Mouse (Mus musculus): ENCODE results near the gene Snd1.

Snd1 gene

DNA sequence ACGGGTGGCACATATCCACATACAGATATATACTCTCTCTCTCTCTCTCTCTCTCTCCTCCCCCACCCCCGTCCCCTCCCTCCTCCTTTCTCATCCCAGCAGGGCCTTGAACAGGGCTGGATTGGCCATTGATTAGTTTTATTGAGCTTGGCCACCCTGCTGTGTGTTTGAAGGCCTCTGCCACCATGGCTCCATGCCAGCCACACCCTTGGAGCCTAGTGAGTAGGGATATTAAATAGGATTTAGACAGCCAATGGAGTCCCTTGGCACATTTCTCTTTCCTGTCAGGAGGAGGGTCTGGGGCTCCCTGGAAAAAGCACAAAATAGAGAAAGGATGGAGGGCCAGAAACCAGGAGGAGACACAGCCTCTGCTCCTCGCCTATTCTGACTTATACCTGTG lies 401.6 kb downstream of the Snd1 start:
- in situ Hi-C loops (cut with MboI; ENCODE audit: unreplicated experiment in 2 of 2): loop anchor here in 1 of 2 experiments (25.0 kb wide), 1 partner anchor 614 kb away; no protein-coding TSS in a partner anchor

- in situ Hi-C loops (cut with MboI; ENCODE audit: unreplicated experiment in 2 of 2): loop anchor here in 1 of 2 experiments (25.0 kb wide), 1 partner anchor 616 kb away; no protein-coding TSS in a partner anchor
Measured at GRCm38 (mm10) chr6:28877945-28878666, 403.2 kb downstream of the Snd1 start.

- in situ Hi-C loops (cut with MboI; ENCODE audit: unreplicated experiment in 2 of 2): loop anchor here in 1 of 2 experiments (25.0 kb wide), 1 partner anchor 617 kb away; no protein-coding TSS in a partner anchor
Measured at GRCm38 (mm10) chr6:28879315-28879714, 404.4 kb downstream of the Snd1 start.

DNA sequence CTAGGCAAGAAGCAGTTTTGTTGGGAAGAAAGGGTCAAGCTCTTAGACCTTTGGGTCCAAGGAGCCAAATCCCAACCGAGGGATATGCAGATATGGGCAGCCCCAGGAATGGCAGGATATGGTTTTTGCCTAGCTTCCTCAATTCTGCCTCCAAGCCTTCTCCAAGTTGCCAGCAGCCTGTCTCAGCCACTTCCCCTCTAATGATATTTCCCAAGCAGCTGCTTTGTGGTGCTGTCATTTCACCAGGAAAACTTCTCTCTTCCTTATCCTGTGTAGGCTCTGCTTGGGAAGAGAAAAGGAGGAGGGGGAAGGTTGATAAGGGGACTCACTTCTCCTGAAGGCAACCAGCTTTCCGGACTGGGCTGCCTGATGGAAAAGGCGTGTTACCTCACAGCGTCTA lies 406.0 kb downstream of the Snd1 start:
- in situ Hi-C loops (cut with MboI; ENCODE audit: unreplicated experiment in 2 of 2): loop anchor here in 1 of 2 experiments (25.0 kb wide), 1 partner anchor 619 kb away; no protein-coding TSS in a partner anchor

DNA sequence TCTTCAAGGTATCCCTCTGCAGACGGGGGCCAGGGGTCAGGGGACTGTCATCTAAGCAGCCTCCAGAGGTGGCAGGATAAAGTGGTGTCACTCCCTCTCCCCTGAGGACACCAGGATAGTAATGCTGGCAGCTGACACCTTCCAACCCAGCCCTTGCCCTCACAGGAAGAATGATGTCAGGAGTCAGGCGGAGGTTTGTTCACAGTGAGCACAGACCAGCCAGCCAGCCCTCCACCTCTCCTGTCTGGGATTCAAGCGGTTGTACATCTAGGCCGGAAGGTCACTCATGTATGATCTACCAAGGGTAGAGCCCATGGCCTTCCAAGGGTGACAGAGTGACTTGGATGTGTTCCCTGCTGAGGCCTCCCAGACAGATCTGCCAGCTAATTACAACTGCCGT lies 408.6 kb downstream of the Snd1 start:
- in situ Hi-C loops (cut with MboI; ENCODE audit: unreplicated experiment in 2 of 2): loop anchor here in 1 of 2 experiments (25.0 kb wide), 1 partner anchor 621 kb away; no protein-coding TSS in a partner anchor

DNA sequence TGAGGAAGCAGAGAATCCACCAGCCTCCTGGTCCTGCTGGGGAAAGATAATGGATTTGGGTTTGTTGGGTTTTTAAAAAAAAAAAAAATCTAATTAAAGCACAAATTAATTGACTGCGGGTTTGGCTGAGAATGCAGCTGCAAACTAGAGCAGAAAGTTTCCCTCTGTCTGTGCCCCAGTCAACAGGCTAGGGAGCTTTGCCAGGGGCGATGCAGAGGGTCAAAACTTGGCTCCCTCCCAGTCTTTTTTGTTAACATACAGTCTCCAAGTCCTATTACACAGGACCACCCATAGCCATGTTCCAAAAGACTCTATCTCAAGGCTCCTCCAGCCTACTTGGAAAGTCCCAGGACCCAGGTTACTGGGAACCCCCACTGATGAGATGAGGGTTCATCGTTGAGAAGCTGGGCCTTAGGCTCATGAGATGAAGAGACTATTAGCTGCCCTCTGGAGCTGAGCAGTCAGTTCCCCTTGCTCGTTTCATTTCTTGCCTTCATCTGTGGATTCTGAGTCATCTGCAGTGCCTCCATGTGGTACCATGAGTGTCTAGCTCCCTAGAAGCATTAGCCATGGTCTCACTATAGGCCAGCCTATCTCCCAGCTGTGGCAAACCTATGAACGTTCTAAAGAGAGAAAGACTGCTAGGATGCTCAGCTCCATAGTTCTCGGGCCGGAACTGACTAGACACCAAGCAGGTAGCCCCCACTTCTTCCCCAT lies 411.9 kb downstream of the Snd1 start:
- in situ Hi-C loops (cut with MboI; ENCODE audit: unreplicated experiment in 2 of 2): loop anchor here in 1 of 2 experiments (25.0 kb wide), 1 partner anchor 625 kb away; no protein-coding TSS in a partner anchor

DNA sequence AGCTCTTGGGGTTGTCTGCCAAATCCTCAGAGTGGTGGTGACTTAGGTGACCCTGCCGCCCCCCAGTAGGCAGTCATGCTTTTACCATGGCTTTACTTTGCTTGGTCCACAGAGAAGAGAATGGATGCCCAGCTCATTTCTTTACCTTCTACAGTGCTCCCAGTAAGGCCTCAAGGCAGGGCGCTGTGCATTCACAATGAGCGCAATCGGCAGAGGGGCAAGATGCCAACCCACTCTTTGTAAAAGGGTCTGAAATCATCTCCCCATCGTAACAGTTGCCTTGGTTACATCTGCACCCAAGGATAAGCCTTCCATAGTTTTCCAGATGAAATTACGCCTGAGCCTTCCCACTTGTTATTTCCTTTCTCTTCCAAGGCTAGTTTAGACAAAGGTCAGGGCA lies 415.5 kb downstream of the Snd1 start:
- in situ Hi-C loops (cut with MboI; ENCODE audit: unreplicated experiment in 2 of 2): loop anchor here in 1 of 2 experiments (25.0 kb wide), 1 partner anchor 628 kb away; no protein-coding TSS in a partner anchor

DNA sequence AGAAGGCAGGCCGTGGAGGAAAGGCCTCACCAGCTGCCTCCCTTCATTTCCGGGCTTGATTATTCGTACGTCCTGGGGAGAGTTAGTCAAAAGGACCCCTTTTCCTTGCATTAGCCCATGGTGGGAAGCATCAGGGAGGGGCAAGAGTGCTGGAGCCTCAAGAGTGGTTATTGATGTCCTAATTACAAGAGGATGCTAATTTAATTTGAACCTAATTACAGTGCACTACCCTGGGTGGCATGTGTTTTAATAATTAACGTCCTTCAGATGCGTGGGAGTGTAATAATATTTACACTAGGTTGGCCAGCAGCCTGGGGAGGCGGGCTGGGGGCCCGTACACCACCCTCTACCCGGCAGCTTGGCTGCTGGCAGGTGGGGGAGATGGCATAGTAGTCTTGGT lies 416.5 kb downstream of the Snd1 start:
- in situ Hi-C loops (cut with MboI; ENCODE audit: unreplicated experiment in 2 of 2): loop anchor here in 1 of 2 experiments (25.0 kb wide), 1 partner anchor 629 kb away; no protein-coding TSS in a partner anchor

- in situ Hi-C loops (cut with MboI; ENCODE audit: unreplicated experiment in 2 of 2): loop anchor here (5.0 to 25.0 kb wide), 5 partner anchors 358 to 633 kb away; partner anchors contain the start of gene Arf5 (in 1 of the 2)
Measured at GRCm38 (mm10) chr6:28895004-28895515, 420.1 kb downstream of the Snd1 start.

- in situ Hi-C loops (cut with MboI; ENCODE audit: unreplicated experiment in 2 of 2): loop anchor here (5.0 to 25.0 kb wide), 5 partner anchors 358 to 633 kb away; partner anchors contain the start of gene Arf5 (in 1 of the 2)
Measured at GRCm38 (mm10) chr6:28895726-28896125, 420.8 kb downstream of the Snd1 start.

DNA sequence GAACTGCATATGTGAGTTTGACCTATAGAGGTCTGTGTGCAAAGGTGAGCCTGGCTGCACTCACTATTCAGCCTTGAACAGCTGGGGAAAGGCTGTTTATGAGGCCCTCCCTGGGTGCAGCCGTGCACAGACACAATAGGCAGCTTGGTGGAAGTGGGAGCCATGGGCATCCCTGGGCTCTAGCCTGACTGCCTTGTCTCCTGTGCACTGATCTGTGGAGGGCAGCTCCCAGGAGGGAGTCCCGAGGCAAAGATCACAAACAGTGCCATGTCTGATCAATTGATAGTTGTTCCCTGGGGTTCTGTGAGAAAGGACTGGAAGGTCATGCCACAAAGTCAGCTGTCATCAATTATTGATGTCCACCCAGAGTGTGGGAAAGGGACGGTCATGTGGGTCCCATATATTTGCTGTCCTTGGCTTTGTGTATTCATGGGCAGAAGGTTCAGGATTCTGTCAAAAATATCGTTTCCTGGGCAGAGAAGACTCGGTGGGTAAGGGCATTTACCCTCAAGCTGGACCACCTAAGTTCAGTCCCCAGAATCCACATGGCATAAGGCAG lies 421.9 kb downstream of the Snd1 start:
- in situ Hi-C loops (cut with MboI; ENCODE audit: unreplicated experiment in 2 of 2): loop anchor here (5.0 to 25.0 kb wide), 5 partner anchors 360 to 635 kb away; partner anchors contain the start of gene Arf5 (in 1 of the 2)

GRCm38 (mm10) chr6:28897326-28898085 lies 422.6 kb downstream of the Snd1 start:
- in situ Hi-C loops (cut with MboI; ENCODE audit: unreplicated experiment in 2 of 2): loop anchor here (5.0 to 25.0 kb wide), 5 partner anchors 360 to 635 kb away; partner anchors contain the start of gene Arf5 (in 1 of the 2)

- in situ Hi-C loops (cut with MboI; ENCODE audit: unreplicated experiment in 2 of 2): loop anchor here (5.0 to 25.0 kb wide), 5 partner anchors 362 to 637 kb away; partner anchors contain the start of gene Arf5 (in 1 of the 2)
Measured at GRCm38 (mm10) chr6:28898836-28899235, 423.9 kb downstream of the Snd1 start.

- in situ Hi-C loops (cut with MboI; ENCODE audit: unreplicated experiment in 2 of 2): no loop called here
Measured at GRCm38 (mm10) chr6:28902573-28902972, 427.6 kb downstream of the Snd1 start.

GRCm38 (mm10) chr6:28904417-28904816 lies 429.5 kb downstream of the Snd1 start:
- in situ Hi-C loops (cut with MboI; ENCODE audit: unreplicated experiment in 2 of 2): no loop called here

- in situ Hi-C loops (cut with MboI; ENCODE audit: unreplicated experiment in 2 of 2): no loop called here
Measured at GRCm38 (mm10) chr6:28905301-28905700, 430.4 kb downstream of the Snd1 start.

- in situ Hi-C loops (cut with MboI; ENCODE audit: unreplicated experiment in 2 of 2): no loop called here
Measured at GRCm38 (mm10) chr6:28909866-28910265, 434.9 kb downstream of the Snd1 start.

GRCm38 (mm10) chr6:28914981-28915380 lies 440.0 kb downstream of the Snd1 start:
- in situ Hi-C loops (cut with MboI; ENCODE audit: unreplicated experiment in 2 of 2): no loop called here

GRCm38 (mm10) chr6:28916630-28917029 lies 441.7 kb downstream of the Snd1 start:
- in situ Hi-C loops (cut with MboI; ENCODE audit: unreplicated experiment in 2 of 2): no loop called here

Data from v-Abl transformed pro-B cells (cell line).